Mouse (Mus musculus) thymus, postnatal 10 days (tissue): Measurements from ENCODE around the gene Ppm1j.
A peak's percentile ranks its signal among the peaks of the same experiment; 100 is the strongest.

Experiments
- DNase-seq, 2 experiments: peaks; one replicate each; pipeline ENCODE4 v3.0.0; 2021; ENCODE audit warnings: low spot score in 2 of 2

Ppm1j gene

DNA sequence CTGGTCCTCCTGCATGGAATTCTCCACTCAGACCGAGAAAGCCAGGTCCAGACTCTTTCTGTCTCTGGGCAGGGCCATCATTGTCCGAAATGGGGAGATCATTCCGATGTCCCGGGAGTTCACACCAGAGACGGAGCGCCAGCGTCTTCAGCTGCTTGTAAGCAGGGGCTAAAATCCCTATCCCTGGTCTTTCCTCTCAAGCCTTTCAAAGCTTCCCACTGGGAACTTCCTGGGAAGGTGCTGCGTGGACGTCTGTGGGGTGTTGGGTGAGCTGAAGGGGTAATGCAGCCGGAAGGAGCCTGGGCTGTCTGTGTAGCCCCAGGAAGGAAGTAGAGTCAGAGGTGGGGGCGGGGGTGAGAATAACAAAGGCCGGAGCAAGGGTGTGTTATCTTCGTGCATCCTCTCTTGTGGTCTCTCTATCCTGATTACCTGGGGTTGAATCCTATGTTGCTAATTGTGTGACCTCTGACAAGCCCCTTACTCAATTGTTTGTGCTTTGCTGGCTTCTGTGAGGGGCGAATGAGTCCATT is 3.2 kb downstream of the Ppm1j start:
- no peak for DNase-seq

DNA sequence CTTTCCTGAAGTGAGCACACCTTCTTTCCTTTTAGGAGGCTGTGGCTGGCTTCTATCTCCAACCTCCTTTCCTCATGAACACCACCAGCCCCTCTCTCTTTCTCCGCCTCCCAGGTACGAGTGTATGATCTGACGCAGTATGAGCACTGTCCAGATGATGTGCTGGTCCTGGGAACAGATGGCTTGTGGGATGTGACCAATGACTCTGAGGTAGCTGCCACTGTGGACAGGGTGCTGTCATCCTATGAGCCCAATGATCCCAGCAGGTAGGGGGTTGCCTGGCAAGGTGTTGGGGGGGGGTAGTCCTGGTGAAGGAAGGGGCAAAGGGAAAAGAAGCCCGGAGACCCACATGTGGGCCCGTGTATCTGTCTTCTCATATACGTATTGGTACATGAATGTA is 4.4 kb downstream of the Ppm1j start:
- DNase-seq, result no peak

DNA sequence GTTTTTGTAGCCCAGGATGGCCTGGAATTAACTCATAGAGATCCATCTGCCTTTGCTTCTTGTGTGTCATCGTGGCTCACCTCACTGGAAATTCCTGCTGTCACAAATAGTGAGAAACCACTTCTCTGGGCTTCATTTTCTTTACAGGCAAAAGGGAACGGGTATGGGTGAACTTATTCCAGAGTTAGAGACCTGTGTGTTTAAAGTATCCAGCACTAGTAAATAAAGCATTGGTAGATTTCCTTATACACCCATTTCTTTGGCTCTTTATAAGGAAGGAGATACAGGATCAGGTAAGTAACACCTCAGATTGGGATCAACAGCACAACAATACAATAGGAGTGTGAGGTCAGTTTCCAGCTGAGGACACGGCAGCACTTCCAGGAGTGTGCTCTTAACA is 7.2 kb downstream of the Ppm1j start, which contains the start of gene Rhoc:
TSS of gene Rhoc (plus strand) at position 301 of the 400 bp plus-strand sequence.
- no peak for DNase-seq

DNA sequence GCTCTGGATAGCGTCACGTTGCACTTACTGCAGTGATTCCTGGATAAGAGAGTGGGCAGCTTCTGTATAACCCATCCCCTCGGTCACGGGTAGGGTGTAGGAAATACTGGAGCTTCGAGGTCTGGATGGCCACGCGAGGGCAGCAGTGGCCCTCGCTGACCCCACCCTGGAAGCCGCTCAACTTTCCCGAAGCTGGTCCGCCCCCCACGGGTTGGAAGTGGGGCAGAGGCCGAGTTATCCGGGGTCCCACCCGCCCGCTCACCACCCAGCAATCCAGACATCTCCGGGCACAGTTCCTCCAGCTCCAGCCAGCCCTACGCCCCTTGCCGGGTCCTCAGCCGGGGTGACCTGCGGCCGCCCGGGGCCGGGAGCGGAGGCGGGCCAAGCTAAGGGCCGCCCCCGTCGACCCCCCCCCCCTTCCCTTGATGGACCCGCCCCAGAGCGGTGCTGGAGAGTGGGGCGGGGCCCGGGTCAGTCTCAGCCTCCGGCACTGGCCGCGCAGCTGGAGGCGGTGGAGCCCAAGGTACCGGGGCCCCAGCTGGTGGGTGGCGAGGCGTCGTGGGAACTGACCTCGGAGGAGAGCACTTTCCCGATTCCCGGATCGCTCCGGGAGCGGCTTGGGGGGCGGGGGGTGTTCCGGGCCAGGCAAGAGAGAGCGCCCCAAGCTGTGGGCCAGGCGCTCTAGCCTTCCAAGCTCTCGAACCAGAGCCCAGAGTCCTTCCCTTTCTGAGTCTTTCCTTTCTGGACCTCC is 7.9 kb downstream of the Ppm1j start:
- DNase-seq, result peak in 1 of 2 experiments; percentile 25

DNA sequence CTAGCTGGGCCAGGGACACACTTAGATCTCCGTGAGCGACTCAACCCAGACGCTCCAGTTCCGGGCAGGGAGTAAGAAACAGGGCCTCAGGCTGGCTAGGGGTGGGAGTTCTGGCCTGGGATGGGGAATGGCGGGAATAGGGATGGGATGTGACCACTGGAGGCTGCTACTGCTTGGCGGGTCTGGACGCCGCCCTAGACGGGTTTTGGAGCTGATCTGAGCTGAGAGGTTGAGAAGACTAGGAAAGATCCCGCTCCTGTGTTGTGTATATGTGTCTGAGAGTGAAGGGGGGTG is 8.4 kb downstream of the Ppm1j start:
- no peak for DNase-seq

DNA sequence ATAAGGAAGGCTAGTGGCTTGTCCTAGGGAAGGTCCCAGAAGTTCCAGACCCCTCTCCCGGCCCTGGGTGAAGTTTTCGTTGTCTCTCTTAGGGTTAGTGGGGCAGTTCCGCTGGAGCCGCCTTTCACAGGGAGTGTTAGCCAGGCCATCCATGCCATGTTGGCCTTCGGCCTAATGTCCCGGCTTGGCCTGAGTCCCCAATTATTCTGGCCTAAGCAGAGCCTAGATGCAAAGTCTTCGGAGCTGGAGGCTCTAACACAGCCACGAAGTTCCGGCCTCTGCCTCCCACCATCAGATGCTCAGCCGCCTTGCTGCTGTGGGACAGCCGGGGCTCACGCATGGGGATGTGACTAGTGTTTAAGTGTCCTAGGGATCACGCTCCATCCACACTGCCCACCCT is 9.0 kb downstream of the Ppm1j start:
- DNase-seq, result no peak

DNA sequence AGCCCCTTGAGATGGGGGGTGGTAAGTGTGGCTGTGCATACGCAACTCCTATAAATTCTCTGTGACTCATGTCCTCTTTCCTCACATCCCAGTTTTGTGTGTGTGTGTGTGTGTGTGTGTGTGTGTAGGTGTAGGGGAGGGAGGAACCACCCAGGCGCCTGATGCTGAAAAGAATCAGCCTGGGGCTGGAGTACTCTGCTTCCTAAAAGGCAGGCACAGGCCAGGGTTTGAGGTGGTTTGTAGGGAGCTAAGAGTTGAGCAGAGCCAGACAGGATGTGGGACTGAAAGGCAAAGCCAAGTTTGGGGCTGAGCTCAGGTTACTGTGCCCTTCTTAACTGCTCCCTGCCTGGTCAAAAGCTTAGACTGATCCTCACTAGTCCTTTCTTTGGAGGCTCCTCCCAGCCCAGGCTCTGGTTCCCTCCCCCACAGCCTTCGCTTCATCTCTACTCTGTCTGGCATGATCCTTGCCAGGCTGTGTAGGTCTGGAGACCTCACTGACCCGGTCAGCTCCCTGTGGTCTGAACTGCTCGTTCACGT is 9.6 kb downstream of the Ppm1j start:
- DNase-seq, result no peak

DNA sequence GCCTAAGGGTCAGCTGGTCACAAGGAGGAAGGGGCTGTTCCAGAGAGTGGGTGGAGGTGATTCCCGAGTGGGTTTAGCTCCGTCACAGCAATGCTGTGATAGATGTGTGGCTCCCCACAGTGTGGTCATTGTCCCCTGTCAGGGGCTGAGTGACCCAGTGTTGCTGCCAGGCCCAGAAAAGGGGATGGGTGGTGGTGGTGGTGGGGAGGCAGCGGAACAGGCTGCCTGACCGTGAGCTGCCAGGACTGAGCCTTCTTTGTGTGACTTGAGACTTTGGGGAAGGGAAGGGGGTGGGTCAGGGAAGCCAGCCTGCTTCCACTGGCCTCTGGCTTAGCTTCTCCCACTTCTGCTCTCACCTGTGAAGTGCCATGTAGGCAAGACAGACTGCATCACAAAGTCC is 10.2 kb downstream of the Ppm1j start:
- no peak for DNase-seq

DNA sequence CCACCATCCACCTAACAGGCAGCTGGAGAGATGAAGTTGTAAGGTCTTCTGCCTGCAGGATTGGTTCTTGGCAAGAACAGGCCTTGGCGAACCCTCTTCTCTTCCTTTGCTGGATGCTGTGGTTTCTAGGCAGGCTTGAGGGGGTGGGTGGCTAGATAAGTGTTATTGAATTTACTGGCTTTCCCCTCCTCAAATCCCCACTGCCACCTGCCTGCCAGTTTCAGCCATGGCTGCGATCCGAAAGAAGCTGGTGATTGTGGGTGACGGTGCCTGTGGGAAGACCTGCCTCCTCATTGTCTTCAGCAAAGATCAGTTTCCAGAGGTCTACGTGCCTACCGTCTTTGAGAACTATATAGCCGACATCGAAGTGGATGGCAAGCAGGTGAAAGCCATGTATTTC is 10.8 kb downstream of the Ppm1j start:
- no peak for DNase-seq

DNA sequence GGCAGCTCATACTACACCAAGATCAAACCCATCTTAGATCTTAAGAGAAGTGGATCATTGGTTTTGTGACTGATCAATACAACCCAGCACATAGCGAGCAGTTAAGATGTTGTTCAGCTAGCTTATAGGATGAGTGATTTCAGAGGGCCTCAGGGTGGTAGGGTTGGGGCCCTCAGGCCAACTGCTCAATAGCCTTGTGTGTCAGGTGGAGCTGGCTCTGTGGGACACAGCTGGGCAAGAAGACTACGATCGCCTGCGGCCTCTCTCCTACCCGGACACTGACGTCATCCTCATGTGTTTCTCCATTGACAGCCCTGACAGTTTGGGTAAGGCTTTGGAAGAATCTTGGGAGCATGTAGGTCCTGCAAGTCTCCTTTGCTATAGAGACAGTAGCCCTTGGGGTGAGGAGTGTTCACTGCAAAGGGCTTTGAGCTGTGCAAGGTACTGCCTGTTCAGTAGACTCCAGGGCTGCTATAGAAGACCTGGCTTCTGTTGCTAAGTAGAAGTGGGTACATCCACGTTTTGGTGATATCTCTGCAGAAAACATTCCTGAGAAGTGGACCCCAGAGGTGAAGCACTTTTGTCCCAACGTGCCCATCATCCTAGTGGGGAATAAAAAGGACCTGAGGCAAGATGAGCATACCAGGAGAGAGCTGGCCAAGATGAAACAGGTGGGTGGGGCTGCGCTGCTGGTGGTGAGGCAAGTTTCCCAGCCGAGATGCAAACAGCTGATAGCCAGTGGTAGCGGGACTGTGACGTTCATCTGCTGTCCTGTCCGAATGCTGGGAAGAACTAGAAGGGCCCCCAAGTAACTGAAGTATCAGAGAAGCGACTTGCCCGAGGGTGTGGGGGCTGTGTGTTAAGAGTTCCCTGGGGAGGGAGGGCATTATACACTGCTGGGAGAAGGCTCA is 11.8 kb downstream of the Ppm1j start:
- DNase-seq, result no peak

DNA sequence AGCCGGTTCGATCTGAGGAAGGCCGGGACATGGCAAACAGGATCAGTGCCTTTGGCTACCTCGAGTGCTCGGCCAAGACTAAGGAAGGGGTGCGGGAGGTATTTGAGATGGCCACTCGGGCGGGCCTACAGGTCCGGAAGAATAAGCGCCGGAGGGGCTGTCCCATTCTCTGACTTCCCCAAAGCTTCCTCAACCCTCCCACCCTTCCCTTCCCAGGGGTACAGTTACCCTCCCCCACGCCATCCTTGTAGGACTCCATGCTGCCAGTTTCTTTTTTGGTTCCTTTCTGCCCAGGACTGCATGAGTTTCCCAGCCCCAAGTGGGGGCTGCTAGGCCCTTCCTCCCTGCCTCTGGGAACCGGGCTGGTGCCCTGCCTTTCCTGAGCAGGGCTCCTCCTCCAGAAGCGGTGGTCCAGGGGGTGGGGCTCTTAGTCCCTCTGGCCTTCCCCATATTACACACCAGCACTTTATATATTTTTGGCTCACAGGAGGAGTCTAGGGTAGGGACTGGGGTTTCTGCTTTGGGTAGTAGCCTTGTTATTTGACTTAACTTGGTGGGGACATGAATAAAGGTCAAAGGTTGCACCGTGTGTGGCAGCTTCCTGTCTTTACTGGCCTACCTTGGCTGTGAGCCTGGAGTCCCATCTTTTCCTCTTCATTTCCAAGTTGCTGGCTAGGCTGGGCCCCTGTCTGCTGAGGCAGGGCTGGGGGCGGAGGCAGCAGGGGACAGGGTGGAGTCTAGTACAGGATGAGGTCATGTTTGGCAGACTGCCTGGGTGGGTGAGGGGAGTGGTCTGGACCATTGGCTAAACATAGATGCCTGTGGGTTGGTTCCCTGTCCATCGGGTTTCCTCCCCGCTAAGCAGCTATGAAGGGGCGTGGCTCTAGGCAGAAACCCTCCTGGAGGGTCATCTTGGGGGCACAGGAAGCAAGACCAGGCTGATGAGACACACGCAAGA is 13.3 kb downstream of the Ppm1j start:
- no peak for DNase-seq

DNA sequence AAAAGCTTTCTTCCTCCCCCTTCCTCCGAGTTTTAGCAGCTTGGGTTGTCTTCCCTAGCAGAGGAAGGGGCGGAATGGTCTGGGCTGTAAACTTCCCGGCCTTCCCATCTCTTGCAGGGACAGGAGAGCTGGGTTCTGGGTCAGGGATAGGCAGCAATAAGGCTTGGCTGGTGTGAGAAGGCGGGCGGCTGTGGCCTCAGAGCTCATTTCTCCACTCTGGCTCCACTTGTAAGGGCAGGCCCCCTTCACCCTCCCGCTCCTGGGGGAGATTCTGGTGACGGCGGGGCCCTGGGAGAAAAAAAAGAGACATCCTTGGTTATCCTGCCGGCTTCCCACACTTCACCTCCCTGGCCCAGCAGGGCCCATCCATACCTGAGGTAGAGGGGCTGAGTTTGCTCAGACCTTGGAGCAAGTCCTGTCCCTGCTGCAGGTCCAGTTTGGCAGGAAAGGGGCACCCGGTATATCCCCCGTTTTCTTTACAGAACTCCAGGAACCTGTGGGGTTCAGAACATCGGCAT is 14.2 kb downstream of the Ppm1j start:
- DNase-seq, result no peak

DNA sequence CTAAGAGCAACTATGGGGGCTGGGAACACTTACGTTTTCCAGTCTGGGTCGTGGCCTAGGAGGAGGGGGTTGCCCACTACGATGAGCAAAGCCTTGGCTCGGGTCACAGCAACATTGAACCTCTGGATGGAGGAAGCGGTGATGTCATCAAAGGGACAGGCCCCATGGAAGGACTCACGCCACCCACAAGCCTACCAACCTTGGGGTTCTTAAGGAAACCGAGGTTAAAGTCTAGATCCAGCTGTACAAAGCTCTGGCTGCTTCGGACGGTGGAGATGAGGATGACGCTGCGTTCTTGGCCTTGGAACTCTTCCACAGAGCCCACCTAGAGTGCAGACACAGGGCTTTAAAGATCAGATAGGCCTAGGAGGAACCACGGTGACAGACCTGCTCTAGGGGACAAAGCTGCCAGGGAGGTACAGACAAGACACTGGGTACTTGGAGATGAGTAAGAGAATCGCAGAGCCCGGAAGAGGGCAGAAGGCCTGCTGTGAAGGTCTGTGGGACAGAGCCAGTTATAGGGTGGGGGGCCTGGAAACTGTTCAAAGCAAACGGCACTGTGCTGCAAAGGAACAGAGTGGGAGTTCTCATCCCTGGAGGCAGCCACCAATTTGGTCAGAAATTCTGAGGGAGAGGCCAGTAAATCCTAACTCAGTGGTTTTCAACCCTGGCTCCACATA is 14.9 kb downstream of the Ppm1j start:
- DNase-seq, result no peak

DNA sequence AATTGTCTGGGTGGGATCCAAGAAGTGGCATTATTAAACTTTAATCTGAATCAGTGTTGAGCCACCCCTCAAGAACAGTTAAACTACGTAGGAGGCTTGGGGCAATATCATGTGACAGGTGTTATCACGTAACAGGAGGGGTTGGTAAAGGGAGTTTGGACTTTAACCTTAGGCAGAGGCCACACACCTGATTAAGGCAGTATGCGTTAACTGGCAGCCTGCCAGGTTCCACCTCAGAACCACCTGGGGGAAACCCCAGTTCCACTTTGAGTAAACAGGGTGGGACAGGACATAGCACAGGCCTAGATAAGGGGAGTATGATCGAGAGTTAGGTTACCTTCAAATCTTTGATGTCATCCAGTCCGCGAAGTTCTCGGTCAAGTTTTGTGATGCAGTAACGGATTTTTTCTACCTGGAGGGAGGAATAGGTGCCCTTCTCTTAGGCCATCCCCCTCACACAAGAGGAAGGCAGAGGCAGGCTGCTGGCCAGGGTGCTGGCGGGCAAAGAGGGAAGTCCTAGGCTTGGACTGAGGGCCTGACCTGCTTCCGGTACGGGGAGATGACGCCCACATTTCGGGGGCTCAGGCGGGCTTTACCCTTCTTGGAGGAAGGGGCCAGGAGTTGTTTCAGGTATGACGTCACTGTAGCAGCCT is 15.7 kb downstream of the Ppm1j start:
- DNase-seq, result no peak

DNA sequence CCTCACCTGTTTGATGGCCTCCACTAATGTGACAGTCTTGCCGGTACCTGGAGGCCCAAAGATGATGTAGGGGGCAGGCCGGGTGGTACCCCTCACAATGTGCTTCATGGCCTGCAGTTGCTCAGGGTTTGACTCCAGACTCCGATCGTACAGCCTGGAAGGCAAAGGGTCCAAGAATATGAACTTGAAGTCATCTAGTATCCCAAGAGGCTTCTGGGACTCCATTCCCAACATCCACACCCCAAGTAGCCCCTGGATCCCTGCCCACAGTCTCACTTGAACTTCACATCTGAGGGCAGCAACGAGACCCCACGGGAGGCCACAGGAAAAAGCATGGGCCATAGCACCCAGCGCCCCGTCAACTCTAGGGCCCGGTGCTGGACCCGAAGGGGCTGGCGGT is 19.8 kb downstream of the Ppm1j start:
- no peak for DNase-seq

DNA sequence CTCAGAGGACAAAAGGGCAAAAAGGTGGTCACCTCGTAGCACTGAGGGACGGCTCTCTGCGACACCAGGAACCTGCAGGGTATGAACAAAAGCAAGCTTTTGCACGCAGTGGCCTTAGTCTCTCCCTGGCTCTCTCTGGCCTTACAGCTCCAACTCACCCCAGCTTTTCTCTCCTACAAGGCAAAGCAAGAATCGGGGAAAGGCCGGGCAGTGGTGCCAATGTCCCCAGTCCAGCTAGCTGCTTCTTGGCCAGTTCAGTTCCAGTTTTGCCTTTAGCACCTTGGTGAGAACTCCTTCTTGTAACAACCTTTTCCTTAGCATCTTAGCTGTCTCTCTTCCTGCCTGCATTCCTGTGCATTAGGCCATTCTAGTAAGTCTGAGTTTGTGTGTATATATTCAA is 20.6 kb downstream of the Ppm1j start:
- DNase-seq, result no peak

DNA sequence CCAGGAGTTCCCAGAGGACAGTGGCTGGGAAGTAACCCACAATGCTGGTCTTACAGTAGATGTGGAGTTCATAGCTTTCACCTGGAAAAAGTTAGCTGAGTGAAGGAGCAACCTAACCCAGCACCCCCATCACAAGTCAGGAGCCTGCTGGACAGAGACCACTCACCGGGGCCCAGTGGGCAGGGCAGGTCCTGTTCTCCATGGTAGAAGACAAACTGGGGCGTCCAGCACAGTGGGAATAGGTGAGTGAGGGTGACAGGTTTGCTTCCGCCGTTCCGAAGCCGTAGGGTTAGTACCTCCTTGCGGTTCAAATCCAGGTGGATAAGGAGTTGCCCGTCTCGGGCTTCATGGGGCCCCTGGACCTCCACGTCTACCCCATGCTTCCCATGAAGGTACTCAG is 23.5 kb downstream of the Ppm1j start:
- no peak for DNase-seq

DNA sequence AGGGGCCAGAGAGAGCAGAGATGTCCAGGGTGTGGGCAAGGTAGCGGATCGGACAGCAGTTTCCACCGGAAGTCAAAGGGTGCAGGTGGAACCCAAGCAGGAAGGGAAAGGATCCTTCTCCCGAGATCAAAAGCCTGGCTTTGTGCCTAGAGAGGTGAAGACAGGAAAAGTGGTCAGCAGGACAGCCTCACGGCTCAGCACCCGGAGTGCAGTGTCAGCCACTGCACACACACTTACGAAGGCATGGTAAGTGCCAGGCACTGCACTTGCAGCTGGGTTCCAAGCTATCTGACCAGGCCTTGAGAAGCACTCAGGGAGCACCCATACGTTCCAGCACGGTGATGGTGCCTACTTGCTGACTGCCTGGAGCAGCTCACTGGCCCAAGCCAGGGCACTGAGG is 24.7 kb downstream of the Ppm1j start:
- DNase-seq, result no peak

DNA sequence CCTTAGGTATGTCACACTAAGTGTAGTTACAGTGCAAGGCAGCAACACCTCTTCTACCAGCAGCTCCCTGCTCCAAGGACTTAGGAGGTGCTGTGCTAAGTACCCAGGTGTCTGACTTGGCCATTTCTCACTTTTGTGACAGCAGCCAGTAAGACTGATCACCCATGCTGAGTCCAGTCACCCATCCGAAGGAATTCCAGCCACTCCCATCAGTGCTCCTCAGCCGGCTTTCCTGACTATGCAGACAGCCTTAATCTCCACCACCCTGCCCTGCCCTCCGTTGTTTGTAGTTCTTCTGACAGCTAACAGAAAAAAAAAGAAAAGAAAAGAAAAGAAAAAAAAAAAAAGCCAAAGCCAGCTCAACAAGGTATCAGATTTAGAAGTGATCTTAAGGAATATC is 30.9 kb downstream of the Ppm1j start:
- DNase-seq, result no peak

DNA sequence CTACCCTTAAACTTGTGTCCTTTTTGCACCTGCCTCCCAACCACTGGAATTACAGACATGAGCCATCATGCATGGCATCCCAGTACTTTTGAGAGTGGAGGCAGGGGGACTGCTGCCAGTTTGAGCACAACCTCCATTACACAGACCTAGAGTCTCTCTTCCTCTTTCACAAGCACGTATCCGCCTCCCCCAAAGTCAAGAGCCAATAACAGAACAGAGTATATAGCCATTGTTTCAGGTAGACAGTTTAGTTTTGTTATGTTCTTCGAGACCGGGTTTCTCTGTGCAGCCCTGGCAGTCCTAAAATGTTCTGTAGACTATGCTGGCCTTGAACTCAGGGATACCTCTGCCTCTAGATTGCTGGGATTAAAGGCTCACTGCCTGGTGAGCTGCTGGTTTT is 31.4 kb downstream of the Ppm1j start:
- DNase-seq, result no peak
